Mouse (Mus musculus) frontal cortex, adult (tissue): ENCODE data around the gene Wwc2.

Source experiments
- ATAC-seq: cut with Nextera tagmentation; 2 replicates; pipeline ENCODE4 v1.9.2; 2017; ENCODE audit warnings: mild to moderate bottlenecking, moderate library complexity, mixed read lengths; ENCODE audit not compliant: low TSS enrichment

Wwc2 gene

DNA sequence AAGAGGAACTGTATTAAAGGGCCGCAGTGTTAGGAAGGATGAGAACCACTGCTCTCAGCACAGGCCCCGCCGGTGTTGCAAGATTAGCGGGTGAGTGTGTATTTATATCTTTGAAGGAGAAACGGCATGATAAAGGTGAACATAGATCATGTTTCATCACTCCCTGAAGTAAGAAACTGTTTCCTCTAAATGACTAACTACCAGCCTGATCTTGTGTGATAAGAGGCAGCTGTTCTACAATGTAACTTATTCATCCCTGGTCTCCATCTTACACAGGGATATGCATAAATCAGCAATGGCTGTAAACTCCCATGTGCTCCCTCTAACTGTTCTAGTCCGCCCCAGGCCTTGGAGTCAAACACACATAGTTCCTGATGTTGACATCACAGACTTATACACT lies 191.3 kb downstream of the Wwc2 start:
- ATAC-seq = no peak

DNA sequence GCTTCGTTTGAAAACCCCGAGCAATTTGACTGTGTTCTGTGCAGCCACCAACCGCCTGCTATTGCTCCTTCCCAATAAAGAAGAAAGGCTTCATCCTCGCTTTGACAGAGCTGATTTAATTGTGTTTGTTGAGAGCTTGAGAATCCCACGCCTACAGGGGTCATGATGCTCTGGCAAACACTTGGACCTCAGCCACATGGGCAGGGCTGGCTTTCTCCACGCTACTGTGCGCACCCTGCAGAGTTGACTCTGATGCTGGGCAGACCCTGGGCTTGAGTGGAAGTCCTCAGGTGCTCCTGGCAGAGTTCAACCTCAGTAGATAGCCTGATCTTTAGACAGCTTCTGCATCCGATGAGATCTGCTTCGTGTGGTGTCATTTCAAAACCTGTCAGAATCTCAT lies 198.7 kb downstream of the Wwc2 start:
- ATAC-seq = no peak

DNA sequence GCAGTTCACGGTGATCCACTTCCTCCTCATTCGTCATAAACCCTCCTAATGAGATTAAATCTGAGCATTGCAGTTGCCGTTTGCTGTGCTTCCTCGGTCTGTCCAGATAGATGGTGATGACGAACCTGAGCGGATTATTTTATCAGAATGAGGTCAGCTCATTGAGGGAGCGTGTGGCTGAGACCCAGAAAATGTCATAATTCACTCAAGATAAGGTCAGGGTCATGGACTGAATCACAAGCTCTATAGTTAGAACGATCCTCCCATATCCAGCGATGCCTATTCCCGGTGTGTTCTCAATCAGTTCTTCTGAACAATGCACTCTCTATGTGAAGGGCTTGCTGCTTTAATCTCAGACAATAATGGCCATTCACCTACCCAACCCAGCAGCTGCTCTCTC lies 203.0 kb downstream of the Wwc2 start:
- no peak for ATAC-seq

DNA sequence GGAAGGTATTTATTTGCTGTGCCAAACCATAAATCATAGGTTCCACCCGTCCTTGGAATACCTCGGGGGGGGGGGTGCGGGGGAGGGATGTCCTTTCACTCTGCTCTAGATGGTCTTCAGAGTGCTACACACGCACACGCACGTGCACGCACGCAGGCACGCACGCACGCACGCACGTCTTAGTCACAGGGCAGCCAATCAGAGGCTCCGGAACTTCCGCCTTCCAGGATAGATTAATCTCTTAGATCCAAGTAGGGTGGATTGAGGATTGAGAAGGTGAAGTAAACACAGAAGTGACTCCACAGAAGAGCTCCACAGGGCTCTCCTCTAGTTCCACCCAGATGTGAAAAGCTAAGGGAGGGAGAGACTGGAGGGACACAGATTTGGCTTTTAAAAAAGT lies 204.4 kb downstream of the Wwc2 start:
- ATAC-seq = no peak

DNA sequence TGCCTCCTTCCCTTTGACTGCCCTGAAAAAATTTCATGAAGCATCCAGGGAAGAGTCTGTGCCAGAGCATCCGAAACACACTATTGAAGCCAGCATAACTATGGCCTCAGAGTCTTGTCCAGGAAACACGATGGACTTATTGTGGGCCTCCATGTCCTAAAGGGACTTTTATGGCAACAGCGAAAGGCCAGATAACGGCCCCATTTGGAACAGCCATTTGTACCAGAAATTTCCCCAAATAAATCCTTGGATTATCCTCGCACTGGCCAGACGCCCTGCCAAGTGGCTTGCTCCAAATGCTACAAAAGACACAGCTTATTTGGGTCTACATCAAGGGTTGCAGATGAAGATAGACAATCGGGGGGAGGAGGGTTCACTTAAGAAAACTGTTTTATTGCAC lies 206.3 kb downstream of the Wwc2 start:
- ATAC-seq = no peak

DNA sequence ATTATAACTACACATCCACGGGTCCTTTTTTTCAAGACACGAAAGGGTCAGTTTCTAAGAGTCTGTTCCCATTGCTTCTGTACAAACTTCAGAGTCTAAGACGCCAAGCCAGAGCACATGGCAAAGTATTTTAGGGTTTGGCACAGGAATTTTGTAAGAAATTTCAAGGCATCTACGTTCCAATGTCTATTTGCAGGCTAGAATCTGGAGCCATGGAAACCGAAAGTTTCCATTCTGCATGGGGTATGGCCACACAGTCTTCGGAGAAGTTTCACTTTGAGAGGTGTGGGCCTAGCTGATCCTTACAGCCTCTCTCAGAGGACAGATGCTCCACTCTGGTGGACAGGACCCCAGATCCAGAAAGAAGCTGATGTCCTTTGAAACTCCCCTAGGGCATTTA lies 206.8 kb downstream of the Wwc2 start:
- ATAC-seq = peak; percentile 79

DNA sequence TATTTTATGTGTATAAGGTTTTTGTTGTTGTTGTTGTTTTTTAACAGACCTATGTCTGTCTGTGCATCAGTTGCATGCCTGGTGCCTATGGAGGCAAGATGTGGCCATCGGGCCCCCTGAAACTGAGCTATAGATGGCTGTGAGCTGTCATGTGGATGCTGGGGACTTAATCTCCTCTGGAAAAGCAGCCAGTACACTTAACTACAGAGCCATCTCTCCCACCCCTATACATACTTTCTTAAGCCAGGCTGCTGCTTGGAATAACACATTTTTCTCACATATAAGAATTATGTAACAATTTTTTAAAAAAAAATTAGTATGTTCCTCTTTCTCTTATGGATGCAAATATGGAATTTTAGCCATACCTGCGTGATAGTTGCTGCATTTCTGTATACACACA lies 207.2 kb downstream of the Wwc2 start:
- peak; percentile 71 for ATAC-seq

DNA sequence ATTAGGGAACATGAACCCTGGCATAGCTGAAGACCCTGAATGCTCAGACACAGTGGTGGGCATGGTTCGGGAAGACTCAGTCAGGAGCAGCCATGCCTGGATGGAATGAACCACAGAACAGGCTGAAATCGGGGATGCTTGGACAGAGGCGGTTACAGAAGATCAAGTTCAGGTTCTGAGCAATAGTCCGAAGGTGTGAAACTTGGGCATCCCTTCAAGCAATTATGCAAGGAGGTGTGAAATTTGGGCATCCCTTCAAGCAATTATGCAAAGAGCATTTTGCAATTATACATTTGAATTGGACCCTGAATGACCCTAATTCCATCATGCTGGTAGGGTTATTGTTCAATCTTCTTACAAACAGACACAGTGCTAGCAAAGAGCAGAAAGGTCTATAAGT lies 208.8 kb downstream of the Wwc2 start:
- no peak for ATAC-seq

DNA sequence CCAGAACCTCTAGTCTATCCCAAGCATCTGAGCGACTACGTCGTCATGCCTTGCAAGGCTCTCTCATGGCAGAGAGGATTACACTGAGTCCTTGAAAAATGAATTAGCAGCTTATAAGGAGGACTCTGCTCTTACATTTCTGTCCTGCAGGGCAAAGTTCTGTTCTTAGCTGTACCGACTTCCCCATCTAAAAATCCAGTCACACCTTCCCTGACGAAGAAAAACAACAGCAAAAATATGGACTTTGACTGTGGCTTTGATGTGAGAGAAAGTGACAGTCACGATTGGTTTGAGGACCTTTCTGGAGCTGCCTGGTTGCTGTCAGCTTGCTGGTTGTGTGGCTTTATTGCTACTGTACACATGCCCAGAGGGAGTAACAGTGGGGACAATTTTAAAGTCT lies 211.1 kb downstream of the Wwc2 start:
- no peak for ATAC-seq

DNA sequence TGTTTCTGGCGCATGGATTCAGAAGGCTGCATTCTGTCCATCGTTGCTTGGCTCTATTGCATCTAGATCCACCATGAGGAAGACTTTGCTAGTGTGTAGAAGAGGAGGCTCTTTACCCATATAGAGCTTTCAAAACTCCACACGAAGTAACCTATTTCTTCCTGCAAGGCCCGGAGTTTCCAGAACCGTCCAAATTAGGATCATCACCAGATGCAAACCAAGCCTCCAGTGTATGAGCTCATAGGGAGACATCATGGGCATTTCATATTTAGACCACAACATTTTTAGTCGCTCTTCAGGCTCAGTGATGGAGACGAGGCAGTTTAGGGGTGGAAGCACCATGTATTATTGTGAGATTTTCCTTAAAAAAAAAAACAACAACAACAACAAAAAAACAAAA lies 213.3 kb downstream of the Wwc2 start:
- ATAC-seq = peak; percentile 66
